Mouse (Mus musculus): ENCODE data around the gene Zfp933. TPM values are rescaled to one million over a fixed set of nuclear protein-coding genes. Genes with fewer than 3 reads are reported as not detected.

Gene Zfp933
- polyA plus RNA-seq (2014; fragmentation: Nextera tagmentation; extraction: Ambion mirVana), result 4.6 and 6.9 TPM in 2 replicates

DNA sequence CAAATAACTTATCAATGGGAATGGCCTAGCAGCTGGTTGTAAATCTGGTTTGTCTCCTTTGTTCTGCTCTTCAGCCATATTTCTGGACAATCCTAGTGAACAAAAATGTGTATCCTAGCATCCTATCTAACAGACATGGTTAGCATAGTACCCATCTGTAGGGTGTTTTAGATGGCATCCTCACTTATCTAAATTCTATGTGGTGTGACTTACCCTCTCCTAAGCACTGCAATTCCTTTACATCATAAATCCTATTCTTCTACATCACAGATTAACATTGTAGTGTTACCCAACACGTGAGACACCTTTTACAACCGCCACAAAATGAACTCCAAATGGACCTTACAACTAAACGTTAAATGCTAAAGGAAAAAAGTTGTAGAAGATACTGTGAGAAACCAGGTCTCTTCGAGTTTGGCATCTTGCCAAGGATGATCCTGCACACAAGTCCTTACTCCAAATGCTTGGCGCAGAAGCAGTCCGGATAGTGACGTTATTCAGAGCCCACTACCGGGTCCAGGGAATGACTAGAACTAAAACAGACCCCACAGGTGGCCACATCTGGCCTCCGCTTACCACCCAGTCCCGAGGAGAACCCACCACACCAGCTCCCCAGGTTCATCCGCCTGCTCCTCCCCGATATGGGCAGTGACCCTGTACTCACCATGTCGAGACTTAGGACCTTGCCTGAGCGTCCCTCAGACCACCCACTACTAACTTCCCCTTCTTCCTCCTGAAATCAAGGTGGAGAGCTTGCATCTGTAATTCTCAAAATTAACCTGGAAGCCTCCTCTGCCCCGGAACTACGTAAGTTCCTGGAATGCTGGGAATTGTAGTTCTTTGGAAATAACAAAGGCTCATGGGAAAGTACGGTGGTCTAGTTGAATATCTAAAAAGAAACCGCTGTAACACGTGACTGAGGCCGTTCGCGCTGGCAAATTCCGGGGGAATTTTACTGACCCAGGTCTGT lies at the start of gene Zfp933:
Zfp933 (minus strand) TSS at position 753 of the 970 bp plus-strand sequence.
- Histone ChIP-seq H3K4me2 (ENCODE audit: low read depth, low read length) (peak within 1 kb of the TSS; percentile 72), H3K9me3 (ENCODE audit: control insufficient read depth, low read length) (peaks cover 29% of the 10 kb centered on the region), H3K4me1 (ENCODE audit: control insufficient read depth, insufficient read depth, low read length) (peaks cover 8% of the 10 kb centered on the region), H3K27me3 (replicated peaks; ENCODE audit: control insufficient read depth, insufficient read depth, low read length) (no peaks in the 10 kb centered on the region), H3K9ac (ENCODE audit: low read depth, low read length) (peak within 1 kb of the TSS; percentile 70), H3K4me3 (ENCODE audit: low read depth, low read length) (peak within 1 kb of the TSS; percentile 64), H3K36me3 (ENCODE audit: control insufficient read depth, insufficient read depth, low read length) (peaks cover 30% of the 10 kb centered on the region), H3K27ac (replicated peaks; ENCODE audit: low read depth, low read length) (peak within 1 kb of the TSS; percentile 10; the same call in 1 of the 2 replicates)
- 2% methylated on average over 23 of the region's 23 CpGs for WGBS
- DNase-seq (ENCODE audit: low spot score) (peak; percentile 97), ATAC-seq (ENCODE audit: low read depth) (peak; percentile 95)

DNA sequence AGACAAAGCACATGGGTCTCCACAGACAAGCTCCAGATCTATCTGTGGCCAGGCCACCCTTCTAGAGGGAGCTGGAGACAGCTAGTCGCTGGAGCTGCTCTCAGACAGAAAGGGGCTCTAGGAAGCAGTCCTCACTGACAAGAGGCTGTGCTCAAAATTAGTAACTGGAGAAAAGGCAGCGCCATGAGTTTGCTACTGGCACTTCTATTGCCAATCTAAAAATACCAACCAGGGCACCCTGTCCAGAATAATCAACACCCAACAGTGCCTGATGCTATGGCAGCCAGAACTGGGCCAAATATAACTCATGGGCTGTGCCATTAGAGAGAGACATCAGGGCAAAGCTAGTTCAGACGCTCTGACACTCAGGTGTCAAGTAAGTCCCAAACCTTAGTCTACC lies 49.2 kb upstream of the Zfp933 start:
- 93% methylated on average over 3 of the region's 3 CpGs for WGBS

DNA sequence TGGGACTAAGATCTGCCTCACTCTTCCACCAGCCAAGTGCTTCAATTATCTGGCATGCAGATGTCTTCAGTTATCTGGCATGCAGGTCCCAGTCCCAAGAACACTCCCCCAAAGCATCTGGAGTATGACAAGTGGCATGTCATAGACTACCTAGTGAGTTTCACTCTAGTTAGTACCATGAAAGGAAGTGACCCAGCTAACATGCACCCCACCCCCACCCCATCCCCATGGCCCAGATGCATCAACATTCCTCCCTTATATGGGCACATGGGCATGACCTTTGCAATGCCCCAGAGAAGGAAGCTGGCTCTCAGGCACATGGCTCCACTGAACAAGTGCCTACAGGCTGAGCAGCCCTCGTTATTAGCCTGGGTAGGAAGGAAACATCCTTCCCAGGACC lies 48.2 kb upstream of the Zfp933 start:
- DNase-seq (ENCODE audit: low spot score) (no peak), ATAC-seq (ENCODE audit: low read depth) (no peak)
- WGBS, result 43% methylated on average over 1 of the region's 1 CpGs
- Histone ChIP-seq H3K27me3 (replicated peaks; ENCODE audit: control insufficient read depth, insufficient read depth, low read length) (no peaks in the 10 kb centered on the region), H3K4me2 (ENCODE audit: low read depth, low read length) (no peak overlapping the region), H3K9me3 (ENCODE audit: control insufficient read depth, low read length) (no peaks in the 10 kb centered on the region), H3K4me3 (ENCODE audit: low read depth, low read length) (no peak overlapping the region), H3K9ac (ENCODE audit: low read depth, low read length) (no peak overlapping the region), H3K27ac (replicated peaks; ENCODE audit: low read depth, low read length) (no peak overlapping the region), H3K4me1 (ENCODE audit: control insufficient read depth, insufficient read depth, low read length) (no peaks in the 10 kb centered on the region), H3K36me3 (ENCODE audit: control insufficient read depth, insufficient read depth, low read length) (peaks cover 92% of the 10 kb centered on the region)

More for the DNA sequence above, 49.2 kb upstream of the Zfp933 start:
- Histone ChIP-seq H3K9me3 (ENCODE audit: control insufficient read depth, low read length) (no peaks in the 10 kb centered on the region), H3K27me3 (replicated peaks; ENCODE audit: control insufficient read depth, insufficient read depth, low read length) (no peaks in the 10 kb centered on the region), H3K4me3 (ENCODE audit: low read depth, low read length) (no peak overlapping the region), H3K36me3 (ENCODE audit: control insufficient read depth, insufficient read depth, low read length) (peaks cover 91% of the 10 kb centered on the region), H3K9ac (ENCODE audit: low read depth, low read length) (no peak overlapping the region), H3K27ac (replicated peaks; ENCODE audit: low read depth, low read length) (no peak overlapping the region), H3K4me1 (ENCODE audit: control insufficient read depth, insufficient read depth, low read length) (no peaks in the 10 kb centered on the region), H3K4me2 (ENCODE audit: low read depth, low read length) (no peak overlapping the region)
- ATAC-seq (ENCODE audit: low read depth) (no peak), DNase-seq (ENCODE audit: low spot score) (no peak)

DNA sequence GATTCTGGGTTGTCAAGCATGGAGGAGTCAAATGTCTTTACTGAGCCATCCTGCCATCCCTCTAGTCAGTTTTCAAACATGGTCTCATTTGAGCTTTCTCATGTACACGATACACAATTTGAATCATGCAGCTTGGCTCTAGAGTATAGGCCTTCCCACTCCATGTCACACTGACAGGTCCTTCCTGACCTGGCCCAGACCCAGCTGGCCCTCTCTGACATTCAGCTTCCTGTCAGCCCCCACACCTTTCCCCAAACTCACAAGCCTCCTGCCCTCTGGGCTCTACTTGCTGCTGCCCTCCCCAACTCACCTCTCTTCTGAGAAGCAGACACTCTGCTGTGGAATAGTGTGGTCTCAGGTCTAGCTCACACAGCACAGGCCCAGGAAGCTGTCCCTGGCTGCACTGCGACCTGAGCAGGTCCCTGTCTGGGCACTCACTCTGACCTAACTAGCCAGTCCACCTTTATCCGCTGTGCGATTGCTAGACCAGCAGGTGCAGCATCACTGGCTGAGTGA lies 47.7 kb upstream of the Zfp933 start:
- Histone ChIP-seq H3K9ac (ENCODE audit: low read depth, low read length) (no peak overlapping the region), H3K4me1 (ENCODE audit: control insufficient read depth, insufficient read depth, low read length) (no peaks in the 10 kb centered on the region), H3K36me3 (ENCODE audit: control insufficient read depth, insufficient read depth, low read length) (peaks cover 95% of the 10 kb centered on the region), H3K4me3 (ENCODE audit: low read depth, low read length) (no peak overlapping the region), H3K27ac (replicated peaks; ENCODE audit: low read depth, low read length) (no peak overlapping the region), H3K27me3 (replicated peaks; ENCODE audit: control insufficient read depth, insufficient read depth, low read length) (no peaks in the 10 kb centered on the region), H3K9me3 (ENCODE audit: control insufficient read depth, low read length) (no peaks in the 10 kb centered on the region), H3K4me2 (ENCODE audit: low read depth, low read length) (no peak overlapping the region)
- 94% methylated on average over 4 of the region's 4 CpGs for WGBS
- DNase-seq (ENCODE audit: low spot score) (no peak), ATAC-seq (ENCODE audit: low read depth) (no peak)

DNA sequence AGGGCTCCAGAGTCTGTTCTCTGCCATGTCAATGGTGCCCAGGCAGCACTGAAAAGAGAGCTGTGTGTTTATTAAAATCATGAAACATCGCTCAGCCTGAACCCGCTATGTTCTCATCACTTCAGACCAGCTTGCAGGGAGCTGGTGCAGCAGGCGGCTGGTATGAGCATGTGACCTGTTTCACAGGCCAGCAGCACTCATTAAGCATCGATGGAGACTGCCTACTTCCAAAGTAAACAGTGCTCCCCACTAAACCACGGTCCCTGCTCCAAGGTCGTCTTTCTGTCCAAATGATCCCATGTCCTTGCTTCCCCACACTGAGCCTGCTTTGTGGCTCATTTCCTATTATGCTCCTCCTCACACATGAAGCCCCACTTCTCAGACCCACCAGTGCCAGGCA lies 42.2 kb upstream of the Zfp933 start:
- DNase-seq (ENCODE audit: low spot score), result no peak
- Histone ChIP-seq H3K4me3 (ENCODE audit: low read depth, low read length) (no peak overlapping the region), H3K36me3 (ENCODE audit: control insufficient read depth, insufficient read depth, low read length) (peaks cover 87% of the 10 kb centered on the region), H3K9ac (ENCODE audit: low read depth, low read length) (no peak overlapping the region), H3K4me1 (ENCODE audit: control insufficient read depth, insufficient read depth, low read length) (no peaks in the 10 kb centered on the region), H3K27ac (replicated peaks; ENCODE audit: low read depth, low read length) (no peak overlapping the region), H3K4me2 (ENCODE audit: low read depth, low read length) (no peak overlapping the region), H3K27me3 (replicated peaks; ENCODE audit: control insufficient read depth, insufficient read depth, low read length) (no peaks in the 10 kb centered on the region), H3K9me3 (ENCODE audit: control insufficient read depth, low read length) (no peaks in the 10 kb centered on the region)
- ATAC-seq (ENCODE audit: low read depth), result no peak
- 87% methylated on average over 6 of the region's 6 CpGs for WGBS

DNA sequence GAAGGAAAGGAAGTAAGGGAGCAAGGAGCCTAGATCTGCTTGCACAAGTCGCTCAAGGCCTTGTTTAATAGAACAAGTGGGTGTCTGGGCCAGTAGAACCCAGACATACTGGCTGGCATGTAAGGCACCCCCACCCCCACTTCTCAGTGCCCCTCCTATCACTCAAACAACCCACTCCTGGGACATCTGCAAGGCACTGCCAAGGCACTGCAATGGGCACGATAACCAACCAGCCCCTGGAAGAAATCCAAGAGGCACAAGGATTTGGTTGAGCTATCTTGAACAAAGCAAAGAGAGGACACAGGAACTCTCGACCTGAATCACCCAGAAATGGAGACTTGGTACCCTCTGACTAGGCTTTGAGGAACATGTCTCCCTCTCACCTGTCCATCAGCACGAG lies 40.1 kb upstream of the Zfp933 start:
- H3K36me3 ChIP-seq (ENCODE audit: control insufficient read depth, insufficient read depth, low read length), result peaks cover 81% of the 10 kb centered on the region
- no peak overlapping the region for H3K27ac ChIP-seq (replicated peaks; ENCODE audit: low read depth, low read length)
- no peaks in the 10 kb centered on the region for H3K9me3 ChIP-seq (ENCODE audit: control insufficient read depth, low read length)
- no peak overlapping the region for H3K4me2 ChIP-seq (ENCODE audit: low read depth, low read length)
- H3K4me1 ChIP-seq (ENCODE audit: control insufficient read depth, insufficient read depth, low read length), result no peaks in the 10 kb centered on the region
- no peak for ATAC-seq (ENCODE audit: low read depth)
- H3K27me3 ChIP-seq (replicated peaks; ENCODE audit: control insufficient read depth, insufficient read depth, low read length), result no peaks in the 10 kb centered on the region
- H3K4me3 ChIP-seq (ENCODE audit: low read depth, low read length), result no peak overlapping the region
- no peak overlapping the region for H3K9ac ChIP-seq (ENCODE audit: low read depth, low read length)
- no peak for DNase-seq (ENCODE audit: low spot score)
- 93% methylated on average over 4 of the region's 4 CpGs for WGBS

DNA sequence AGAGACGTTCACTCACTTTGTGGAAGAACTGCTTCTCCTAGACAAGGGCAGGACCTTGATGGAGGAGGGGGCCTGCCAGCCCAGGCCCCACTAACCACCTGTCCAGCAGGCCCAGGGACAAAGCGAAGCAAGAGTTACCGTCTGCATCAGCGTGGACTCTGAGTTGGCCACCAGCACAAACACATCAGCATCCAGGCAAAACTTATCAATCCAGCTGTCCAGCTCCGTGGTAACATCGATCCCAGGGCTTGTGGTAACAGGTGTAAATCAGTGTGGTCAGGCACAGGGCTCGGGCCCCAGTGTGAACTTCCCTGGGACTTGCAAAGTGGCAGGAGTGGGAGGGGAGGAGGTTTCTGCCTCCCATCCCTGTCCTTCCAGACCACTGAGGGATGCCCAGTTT lies 39.1 kb upstream of the Zfp933 start:
- Histone ChIP-seq H3K27me3 (replicated peaks; ENCODE audit: control insufficient read depth, insufficient read depth, low read length) (no peaks in the 10 kb centered on the region), H3K9ac (ENCODE audit: low read depth, low read length) (no peak overlapping the region), H3K9me3 (ENCODE audit: control insufficient read depth, low read length) (no peaks in the 10 kb centered on the region), H3K27ac (replicated peaks; ENCODE audit: low read depth, low read length) (no peak overlapping the region), H3K4me1 (ENCODE audit: control insufficient read depth, insufficient read depth, low read length) (no peaks in the 10 kb centered on the region), H3K4me3 (ENCODE audit: low read depth, low read length) (no peak overlapping the region), H3K4me2 (ENCODE audit: low read depth, low read length) (no peak overlapping the region), H3K36me3 (ENCODE audit: control insufficient read depth, insufficient read depth, low read length) (peaks cover 81% of the 10 kb centered on the region)
- ATAC-seq (ENCODE audit: low read depth) (no peak), DNase-seq (ENCODE audit: low spot score) (no peak)
- 91% methylated on average over 7 of the region's 7 CpGs for WGBS

DNA sequence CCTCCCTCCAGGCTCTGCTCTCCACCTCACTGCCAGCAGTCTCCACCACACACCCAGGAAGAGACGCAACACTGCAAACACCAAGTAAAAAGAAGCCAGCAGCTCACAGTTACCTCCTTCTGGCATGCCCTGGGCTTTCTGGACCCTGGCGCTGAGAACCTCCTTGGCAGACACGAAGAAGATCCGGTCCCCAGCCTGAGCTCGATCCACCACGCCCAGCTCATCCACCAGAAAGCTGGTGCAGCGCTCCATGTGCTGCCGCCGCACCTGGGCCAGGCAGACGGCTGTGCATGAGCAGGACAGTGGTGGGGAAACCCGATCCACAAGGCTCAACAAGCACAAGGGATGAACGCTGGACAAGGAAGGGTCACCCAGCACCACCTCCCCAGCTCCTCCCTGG lies 38.0 kb upstream of the Zfp933 start:
- WGBS, result 91% methylated on average over 12 of the region's 12 CpGs
- Histone ChIP-seq H3K4me1 (ENCODE audit: control insufficient read depth, insufficient read depth, low read length) (no peaks in the 10 kb centered on the region), H3K9ac (ENCODE audit: low read depth, low read length) (no peak overlapping the region), H3K36me3 (ENCODE audit: control insufficient read depth, insufficient read depth, low read length) (peaks cover 82% of the 10 kb centered on the region), H3K4me2 (ENCODE audit: low read depth, low read length) (no peak overlapping the region), H3K27me3 (replicated peaks; ENCODE audit: control insufficient read depth, insufficient read depth, low read length) (no peaks in the 10 kb centered on the region), H3K27ac (replicated peaks; ENCODE audit: low read depth, low read length) (no peak overlapping the region), H3K9me3 (ENCODE audit: control insufficient read depth, low read length) (no peaks in the 10 kb centered on the region), H3K4me3 (ENCODE audit: low read depth, low read length) (no peak overlapping the region)
- no peak for ATAC-seq (ENCODE audit: low read depth)
- DNase-seq (ENCODE audit: low spot score), result no peak
